Mouse (Mus musculus): Measurements from ENCODE around the gene Dync1i2. TPM values are rescaled to one million over a fixed set of nuclear protein-coding genes. Genes with fewer than 3 reads are reported as not detected.

Dync1i2 gene
- polyA plus RNA-seq, 1 experiment from 2014 or later: 161 TPM

DNA sequence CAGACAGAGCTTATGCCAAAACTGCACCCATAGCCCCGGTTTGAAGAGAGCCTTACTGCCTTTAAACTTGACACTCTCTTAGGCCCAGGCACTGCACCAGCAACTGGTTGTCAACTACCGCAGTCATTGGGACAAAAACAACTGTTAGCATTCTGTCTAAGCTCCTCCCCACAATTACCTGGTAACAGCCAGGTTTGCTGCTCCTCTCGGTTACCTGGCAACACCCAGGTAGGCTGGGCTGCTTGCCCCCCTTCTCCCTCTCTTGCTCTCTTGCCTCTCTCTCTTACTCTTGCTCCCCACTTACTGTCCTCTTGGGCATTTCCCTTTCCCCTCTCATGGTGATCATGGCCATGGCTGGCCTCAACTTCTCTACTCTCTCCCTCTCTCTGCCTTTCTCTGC lies 12.6 kb upstream of the Dync1i2 start:
- H3K4me3 ChIP-seq (ENCODE audit: low read depth, low read length): no peak overlapping the region
- H3K27ac ChIP-seq (ENCODE audit: low read depth, low read length): no peak overlapping the region
- DNase-seq (ENCODE audit: low spot score): no peak
- WGBS: 51% methylated on average over 3 of the region's 3 CpGs
- no peaks in the 10 kb centered on the region for H3K4me1 ChIP-seq (replicated peaks; ENCODE audit: control insufficient read depth, insufficient read depth, low read length)
- H3K9ac ChIP-seq (ENCODE audit: low read length): no peak overlapping the region
- no peak overlapping the region for H3K4me2 ChIP-seq (ENCODE audit: low read depth, low read length, severe bottlenecking)
- H3K9me3 ChIP-seq (ENCODE audit: control insufficient read depth, low read length): no peaks in the 10 kb centered on the region
- H3K36me3 ChIP-seq (ENCODE audit: control insufficient read depth, insufficient read depth, low read length): no peaks in the 10 kb centered on the region
- H3K27me3 ChIP-seq (ENCODE audit: control insufficient read depth, insufficient read depth, low read length): no peaks in the 10 kb centered on the region
- ATAC-seq (replicated peaks; ENCODE audit: low FRiP score): no peak

DNA sequence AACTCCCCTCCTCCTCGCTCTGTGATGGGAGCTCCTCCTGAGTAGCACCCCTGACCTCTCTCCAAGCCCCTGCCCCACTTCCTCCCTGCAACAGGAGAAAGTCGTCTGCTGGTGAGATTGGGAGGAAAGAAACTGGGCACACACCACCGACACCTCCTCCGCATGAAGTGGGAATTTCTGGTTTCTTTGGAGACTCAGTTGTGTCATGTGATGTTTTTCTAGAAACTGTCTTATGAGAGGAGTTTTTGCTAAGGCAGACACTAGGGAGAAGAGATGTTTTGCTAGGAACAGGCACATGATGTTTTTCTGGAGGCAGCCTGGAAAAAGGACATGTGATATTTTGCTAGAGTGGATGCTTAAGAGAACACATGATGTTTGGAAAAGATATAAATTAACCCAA lies 11.0 kb upstream of the Dync1i2 start:
- H3K36me3 ChIP-seq (ENCODE audit: control insufficient read depth, insufficient read depth, low read length): no peaks in the 10 kb centered on the region
- no peaks in the 10 kb centered on the region for H3K4me1 ChIP-seq (replicated peaks; ENCODE audit: control insufficient read depth, insufficient read depth, low read length)
- H3K4me2 ChIP-seq (ENCODE audit: low read depth, low read length, severe bottlenecking): no peak overlapping the region
- 62% methylated on average over 4 of the region's 4 CpGs for WGBS
- no peak for ATAC-seq (replicated peaks; ENCODE audit: low FRiP score)
- H3K9me3 ChIP-seq (ENCODE audit: control insufficient read depth, low read length): no peaks in the 10 kb centered on the region
- H3K4me3 ChIP-seq (ENCODE audit: low read depth, low read length): no peak overlapping the region
- H3K27ac ChIP-seq (ENCODE audit: low read depth, low read length): no peak overlapping the region
- no peaks in the 10 kb centered on the region for H3K27me3 ChIP-seq (ENCODE audit: control insufficient read depth, insufficient read depth, low read length)
- no peak for DNase-seq (ENCODE audit: low spot score)
- no peak overlapping the region for H3K9ac ChIP-seq (ENCODE audit: low read length)

DNA sequence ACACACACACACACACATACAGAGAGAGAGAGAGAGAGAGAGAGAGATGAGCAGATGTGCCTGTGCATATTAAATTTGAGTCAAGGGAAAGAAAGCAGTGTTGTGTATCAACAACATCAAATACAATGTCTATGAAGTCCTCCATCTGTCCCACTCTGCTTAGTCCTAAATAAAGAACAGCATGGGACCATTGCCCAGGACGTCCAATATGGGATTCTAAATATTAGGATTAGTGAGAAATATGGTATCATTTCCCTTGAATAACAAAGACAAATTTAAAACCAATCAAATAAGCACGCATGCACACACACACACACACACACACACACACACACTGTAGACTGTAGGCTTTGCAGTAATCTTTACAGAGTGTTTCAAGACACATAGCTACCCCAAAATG lies 9.6 kb upstream of the Dync1i2 start:
- no peak for ATAC-seq (replicated peaks; ENCODE audit: low FRiP score)
- WGBS: 79% methylated on average over 2 of the region's 2 CpGs

DNA sequence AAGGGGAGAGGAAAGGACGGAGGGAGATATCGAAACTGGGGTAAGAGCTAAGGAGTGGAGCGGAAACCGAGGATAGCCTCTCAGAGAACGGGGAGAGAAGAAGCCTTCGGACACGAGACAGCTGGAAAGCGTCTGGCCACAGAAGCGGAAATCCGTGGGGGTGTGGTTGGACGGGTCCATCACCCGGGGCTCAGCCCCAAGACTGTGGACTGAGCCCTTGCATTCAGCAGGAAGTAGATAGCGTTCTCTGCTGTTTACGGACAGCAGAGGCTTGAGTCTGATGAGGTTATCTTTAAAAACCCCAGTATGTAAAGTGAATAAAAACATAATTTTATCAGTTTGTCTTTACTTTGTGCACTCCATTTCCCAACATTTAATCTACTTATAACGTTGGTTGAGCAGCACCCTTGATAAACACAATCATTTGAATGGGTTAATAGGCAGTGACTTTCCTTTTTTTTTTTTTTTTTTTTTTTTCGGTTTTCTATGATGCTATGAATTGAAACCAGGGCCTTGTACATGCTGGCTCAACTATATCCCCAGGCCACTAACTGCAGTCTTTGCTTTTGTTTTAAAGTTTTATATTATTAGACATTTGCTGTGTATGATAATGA lies 7.6 kb upstream of the Dync1i2 start:
- no peak overlapping the region for H3K9ac ChIP-seq (ENCODE audit: low read length)
- H3K4me1 ChIP-seq (replicated peaks; ENCODE audit: control insufficient read depth, insufficient read depth, low read length): no peaks in the 10 kb centered on the region
- no peaks in the 10 kb centered on the region for H3K27me3 ChIP-seq (ENCODE audit: control insufficient read depth, insufficient read depth, low read length)
- DNase-seq (ENCODE audit: low spot score) (no peak), ATAC-seq (replicated peaks; ENCODE audit: low FRiP score) (no peak)
- H3K4me2 ChIP-seq (ENCODE audit: low read depth, low read length, severe bottlenecking): no peak overlapping the region
- H3K4me3 ChIP-seq (ENCODE audit: low read depth, low read length): no peak overlapping the region
- no peak overlapping the region for H3K27ac ChIP-seq (ENCODE audit: low read depth, low read length)
- 89% methylated on average over 16 of the region's 16 CpGs for WGBS
- no peaks in the 10 kb centered on the region for H3K36me3 ChIP-seq (ENCODE audit: control insufficient read depth, insufficient read depth, low read length)
- no peaks in the 10 kb centered on the region for H3K9me3 ChIP-seq (ENCODE audit: control insufficient read depth, low read length)

More for the DNA sequence above, 9.6 kb upstream of the Dync1i2 start:
- Histone ChIP-seq H3K4me1 (replicated peaks; ENCODE audit: control insufficient read depth, insufficient read depth, low read length) (no peaks in the 10 kb centered on the region), H3K9me3 (ENCODE audit: control insufficient read depth, low read length) (no peaks in the 10 kb centered on the region), H3K36me3 (ENCODE audit: control insufficient read depth, insufficient read depth, low read length) (no peaks in the 10 kb centered on the region), H3K4me3 (ENCODE audit: low read depth, low read length) (no peak overlapping the region), H3K27ac (ENCODE audit: low read depth, low read length) (no peak overlapping the region), H3K9ac (ENCODE audit: low read length) (no peak overlapping the region), H3K4me2 (ENCODE audit: low read depth, low read length, severe bottlenecking) (no peak overlapping the region), H3K27me3 (ENCODE audit: control insufficient read depth, insufficient read depth, low read length) (no peaks in the 10 kb centered on the region)
- no peak for DNase-seq (ENCODE audit: low spot score)

DNA sequence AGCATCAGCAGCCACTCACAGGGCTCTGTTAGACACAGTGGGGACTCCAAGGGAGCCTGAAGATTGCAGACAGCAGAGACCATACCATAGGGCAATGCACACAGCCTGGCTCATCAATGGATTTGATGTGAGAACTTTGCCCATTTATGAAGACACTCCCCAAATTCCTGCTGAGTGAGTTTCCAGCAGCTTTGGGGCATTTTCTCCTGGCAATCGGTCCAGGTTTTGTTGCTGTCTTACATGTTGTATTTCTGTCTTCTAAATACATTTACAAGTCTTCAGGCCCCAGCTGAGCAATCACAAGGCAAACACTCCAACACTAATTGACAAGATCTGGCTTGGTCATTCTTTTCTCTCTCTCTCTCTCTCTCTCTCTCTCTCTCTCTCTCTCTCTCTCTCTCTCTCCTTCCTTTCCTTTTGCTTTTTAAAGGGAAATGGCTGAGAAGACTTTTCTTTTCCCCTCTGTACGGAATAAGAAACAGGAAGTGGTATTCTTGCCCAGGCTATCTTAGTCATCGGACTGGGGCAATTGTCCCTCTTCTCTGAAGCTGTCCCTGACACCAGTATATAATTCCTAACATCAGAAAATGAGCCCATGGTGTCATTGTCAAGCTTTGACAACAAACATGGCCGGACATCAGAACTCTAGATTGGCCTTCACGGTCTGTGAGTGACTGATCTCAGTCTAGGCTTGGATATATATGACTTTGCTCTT lies 2.3 kb upstream of the Dync1i2 start:
- Histone ChIP-seq H3K9ac (ENCODE audit: low read length) (no peak overlapping the region), H3K4me1 (replicated peaks; ENCODE audit: control insufficient read depth, insufficient read depth, low read length) (0 out of 2 replicates have a peak, but pooled peaks cover 2% of the 10 kb centered on the region), H3K27me3 (ENCODE audit: control insufficient read depth, insufficient read depth, low read length) (no peaks in the 10 kb centered on the region), H3K36me3 (ENCODE audit: control insufficient read depth, insufficient read depth, low read length) (no peaks in the 10 kb centered on the region), H3K4me3 (ENCODE audit: low read depth, low read length) (no peak overlapping the region), H3K27ac (ENCODE audit: low read depth, low read length) (no peak overlapping the region), H3K9me3 (ENCODE audit: control insufficient read depth, low read length) (no peaks in the 10 kb centered on the region), H3K4me2 (ENCODE audit: low read depth, low read length, severe bottlenecking) (no peak overlapping the region)
- DNase-seq (ENCODE audit: low spot score) (no peak), ATAC-seq (replicated peaks; ENCODE audit: low FRiP score) (no peak)
- WGBS: 78% methylated on average over 5 of the region's 5 CpGs

DNA sequence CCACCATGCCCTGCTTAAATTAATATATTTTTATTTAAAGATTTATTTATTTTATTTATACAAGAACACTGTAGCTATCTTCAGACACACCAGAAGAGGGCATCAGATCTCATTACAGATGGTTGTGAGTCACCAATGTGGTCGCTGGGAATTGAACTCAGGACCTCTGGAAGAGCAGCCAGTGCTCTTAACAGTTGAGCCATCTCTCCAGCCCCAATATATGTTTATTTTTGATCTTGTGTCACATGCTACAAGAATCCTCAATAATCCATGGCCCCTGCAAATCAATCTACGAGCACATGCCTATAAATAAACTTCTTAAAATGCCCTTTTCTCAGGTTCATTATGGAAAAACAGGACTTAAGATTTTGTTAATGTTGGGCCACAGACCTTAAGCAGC lies 410 bp upstream of the Dync1i2 start:
- 84% methylated on average over 2 of the region's 2 CpGs for WGBS
- Histone ChIP-seq H3K9ac (ENCODE audit: low read length) (no peak overlapping the region), H3K27ac (ENCODE audit: low read depth, low read length) (no peak overlapping the region)

DNA sequence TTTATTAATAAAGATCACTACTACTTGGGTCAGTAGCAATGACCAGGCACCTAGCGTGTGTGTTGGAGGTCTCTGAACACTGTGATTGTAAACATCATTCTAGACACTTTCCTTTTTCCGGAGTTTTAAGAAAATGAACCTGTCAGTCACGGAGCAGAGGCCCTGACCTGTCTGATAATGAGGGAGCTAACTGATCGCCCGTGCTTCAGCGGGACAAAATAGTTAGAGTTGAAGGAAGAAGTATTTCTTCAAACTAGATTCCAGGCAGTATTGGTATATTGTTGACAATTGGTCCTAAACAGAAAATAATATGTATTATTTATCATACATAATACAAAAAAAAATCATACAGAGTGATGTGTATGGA lies 837 bp downstream of the Dync1i2 start:
- peak overlapping the region; percentile 94 for H3K9ac ChIP-seq (ENCODE audit: low read length)
- H3K4me1 ChIP-seq (replicated peaks; ENCODE audit: control insufficient read depth, insufficient read depth, low read length): 0 out of 2 replicates have a peak, but pooled peaks cover 2% of the 10 kb centered on the region
- H3K36me3 ChIP-seq (ENCODE audit: control insufficient read depth, insufficient read depth, low read length): peaks cover 3% of the 10 kb centered on the region; the same call in 1 of the 2 replicates
- peak overlapping the region; percentile 45 for H3K4me2 ChIP-seq (ENCODE audit: low read depth, low read length, severe bottlenecking)
- peak overlapping the region; percentile 93 for H3K4me3 ChIP-seq (ENCODE audit: low read depth, low read length)
- no peaks in the 10 kb centered on the region for H3K9me3 ChIP-seq (ENCODE audit: control insufficient read depth, low read length)
- no peak overlapping the region; the same call in 1 of the 2 replicates for H3K27ac ChIP-seq (ENCODE audit: low read depth, low read length)
- DNase-seq (ENCODE audit: low spot score): no peak
- ATAC-seq (replicated peaks; ENCODE audit: low FRiP score): 0 out of 2 replicates have a peak, but pooled peaks have one; percentile 11
- no peaks in the 10 kb centered on the region for H3K27me3 ChIP-seq (ENCODE audit: control insufficient read depth, insufficient read depth, low read length)
- 3% methylated on average over 6 of the region's 6 CpGs for WGBS

More for the DNA sequence above, 410 bp upstream of the Dync1i2 start:
- peak; percentile 57 for ATAC-seq (replicated peaks; ENCODE audit: low FRiP score)
- no peak for DNase-seq (ENCODE audit: low spot score)
- H3K4me1 ChIP-seq (replicated peaks; ENCODE audit: control insufficient read depth, insufficient read depth, low read length): 0 out of 2 replicates have a peak, but pooled peaks cover 2% of the 10 kb centered on the region
- no peaks in the 10 kb centered on the region for H3K9me3 ChIP-seq (ENCODE audit: control insufficient read depth, low read length)
- no peak overlapping the region for H3K4me3 ChIP-seq (ENCODE audit: low read depth, low read length)
- H3K36me3 ChIP-seq (ENCODE audit: control insufficient read depth, insufficient read depth, low read length): peaks cover 3% of the 10 kb centered on the region; the same call in 1 of the 2 replicates
- no peak overlapping the region for H3K4me2 ChIP-seq (ENCODE audit: low read depth, low read length, severe bottlenecking)
- H3K27me3 ChIP-seq (ENCODE audit: control insufficient read depth, insufficient read depth, low read length): no peaks in the 10 kb centered on the region

DNA sequence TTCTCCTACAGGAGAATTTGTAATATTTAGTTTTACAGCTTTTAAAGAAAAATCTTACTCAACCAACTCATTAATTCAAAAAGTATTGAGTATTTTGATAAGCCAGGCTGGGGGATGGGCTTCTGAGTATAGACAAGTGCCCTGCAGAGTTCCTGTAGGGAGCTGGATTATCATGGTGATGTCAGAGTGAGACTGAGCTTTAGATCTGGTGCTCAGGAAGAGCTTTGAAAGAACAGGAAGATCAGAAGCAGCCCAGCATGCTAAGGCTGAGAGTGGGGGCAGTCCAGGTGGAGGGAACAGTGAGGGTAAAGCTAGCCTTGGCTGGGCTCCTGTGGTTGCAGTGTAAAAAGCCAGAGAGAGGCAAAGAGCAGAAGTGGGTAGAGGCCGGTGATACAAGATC lies 9.5 kb downstream of the Dync1i2 start:
- 86% methylated on average over 1 of the region's 1 CpGs for WGBS
- ATAC-seq (replicated peaks; ENCODE audit: low FRiP score) (no peak), DNase-seq (ENCODE audit: low spot score) (no peak)
- no peak overlapping the region for H3K4me2 ChIP-seq (ENCODE audit: low read depth, low read length, severe bottlenecking)
- H3K4me1 ChIP-seq (replicated peaks; ENCODE audit: control insufficient read depth, insufficient read depth, low read length): no peaks in the 10 kb centered on the region
- no peak overlapping the region for H3K9ac ChIP-seq (ENCODE audit: low read length)
- H3K27ac ChIP-seq (ENCODE audit: low read depth, low read length): no peak overlapping the region
- peaks cover 17% of the 10 kb centered on the region for H3K36me3 ChIP-seq (ENCODE audit: control insufficient read depth, insufficient read depth, low read length)
- H3K4me3 ChIP-seq (ENCODE audit: low read depth, low read length): no peak overlapping the region
- no peaks in the 10 kb centered on the region for H3K9me3 ChIP-seq (ENCODE audit: control insufficient read depth, low read length)
- H3K27me3 ChIP-seq (ENCODE audit: control insufficient read depth, insufficient read depth, low read length): no peaks in the 10 kb centered on the region

DNA sequence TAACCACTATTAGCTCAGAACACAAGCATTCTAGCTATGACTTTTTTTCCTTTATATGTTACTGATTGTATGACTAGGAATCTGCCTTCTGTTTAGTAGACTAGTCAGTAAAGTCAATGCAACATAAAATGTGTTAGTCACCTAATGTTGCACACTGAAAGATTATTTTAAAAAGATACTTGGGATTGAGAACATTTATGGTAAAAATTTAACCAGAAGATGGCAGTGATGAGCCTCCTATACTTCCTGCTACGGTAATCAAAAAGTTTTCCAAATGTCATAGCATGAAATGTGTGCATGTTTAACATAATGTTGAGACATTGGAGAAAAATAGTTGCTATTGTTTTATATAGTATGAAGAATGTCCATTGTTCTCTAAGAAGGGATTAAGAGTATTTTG lies 15.9 kb downstream of the Dync1i2 start:
- H3K36me3 ChIP-seq (ENCODE audit: control insufficient read depth, insufficient read depth, low read length): peaks cover 7% of the 10 kb centered on the region
- DNase-seq (ENCODE audit: low spot score): no peak

More for the DNA sequence above, 15.9 kb downstream of the Dync1i2 start:
- ATAC-seq (replicated peaks; ENCODE audit: low FRiP score): no peak
- no peak overlapping the region for H3K4me2 ChIP-seq (ENCODE audit: low read depth, low read length, severe bottlenecking)
- H3K27ac ChIP-seq (ENCODE audit: low read depth, low read length): no peak overlapping the region
- H3K9ac ChIP-seq (ENCODE audit: low read length): no peak overlapping the region
- H3K27me3 ChIP-seq (ENCODE audit: control insufficient read depth, insufficient read depth, low read length): no peaks in the 10 kb centered on the region
- no peaks in the 10 kb centered on the region for H3K4me1 ChIP-seq (replicated peaks; ENCODE audit: control insufficient read depth, insufficient read depth, low read length)
- no peaks in the 10 kb centered on the region for H3K9me3 ChIP-seq (ENCODE audit: control insufficient read depth, low read length)
- 73% methylated on average over 1 of the region's 1 CpGs for WGBS
- no peak overlapping the region for H3K4me3 ChIP-seq (ENCODE audit: low read depth, low read length)
